Mouse (Mus musculus) cerebellum, postnatal 10 days (tissue): ENCODE measurements at regions not wholly inside any gene's neighbourhood (a gene's known extent, or its start where the extent isn't known, plus 50 kb on each side); places are given as distances from the start of the nearest gene placed in this dataset.
A peak's percentile ranks its signal among the peaks of the same experiment; 100 is the strongest.

Experiments
- DNase-seq, 2 experiments: peaks; one replicate each; pipeline ENCODE4 v3.0.0; 2021; ENCODE audit warnings: mixed read lengths in 2 of 2

DNA sequence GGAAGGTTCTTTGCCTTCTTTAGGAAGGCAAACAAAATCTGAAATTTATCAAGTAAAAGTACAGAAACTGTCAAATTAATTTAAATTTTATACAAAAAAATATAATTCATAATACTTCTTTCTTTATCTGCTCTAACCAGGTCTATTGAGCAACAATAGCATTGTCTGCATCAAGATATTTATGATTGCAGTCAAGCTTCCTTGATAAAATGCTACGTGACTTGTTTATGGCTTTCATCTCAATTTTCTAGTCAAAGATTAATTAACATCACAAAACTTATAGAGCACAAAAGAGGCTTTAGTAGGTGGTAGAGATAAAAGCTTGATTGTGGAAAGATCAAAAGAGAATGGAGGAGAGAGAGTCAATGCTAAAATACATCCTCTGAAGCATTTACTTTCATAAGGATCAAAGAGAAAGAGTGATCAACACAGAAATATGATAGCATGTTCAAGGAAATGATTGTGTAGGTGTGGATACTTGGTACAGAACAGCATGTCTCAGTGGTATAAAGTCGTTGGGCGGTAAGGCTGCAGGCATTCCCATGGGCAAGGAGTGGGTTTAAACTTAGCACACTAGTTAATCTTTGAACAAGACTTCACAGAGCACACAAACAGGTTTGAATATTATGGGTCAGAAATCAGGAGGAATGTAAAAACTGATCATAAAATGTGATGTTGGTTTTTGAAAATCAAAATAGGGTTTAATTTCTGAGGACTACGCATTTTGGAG is 164.3 kb upstream of the Speer4f2 start:
- DNase-seq: no peak

GRCm38 (mm10) chr5:17210723-17211245 is 162.2 kb upstream of the Speer4f2 start:
- peak; percentile 1 to 3 for DNase-seq

GRCm38 (mm10) chr5:17223542-17223941 is 149.4 kb upstream of the Speer4f2 start:
- peak in 1 of 2 experiments; percentile 2 for DNase-seq

DNA sequence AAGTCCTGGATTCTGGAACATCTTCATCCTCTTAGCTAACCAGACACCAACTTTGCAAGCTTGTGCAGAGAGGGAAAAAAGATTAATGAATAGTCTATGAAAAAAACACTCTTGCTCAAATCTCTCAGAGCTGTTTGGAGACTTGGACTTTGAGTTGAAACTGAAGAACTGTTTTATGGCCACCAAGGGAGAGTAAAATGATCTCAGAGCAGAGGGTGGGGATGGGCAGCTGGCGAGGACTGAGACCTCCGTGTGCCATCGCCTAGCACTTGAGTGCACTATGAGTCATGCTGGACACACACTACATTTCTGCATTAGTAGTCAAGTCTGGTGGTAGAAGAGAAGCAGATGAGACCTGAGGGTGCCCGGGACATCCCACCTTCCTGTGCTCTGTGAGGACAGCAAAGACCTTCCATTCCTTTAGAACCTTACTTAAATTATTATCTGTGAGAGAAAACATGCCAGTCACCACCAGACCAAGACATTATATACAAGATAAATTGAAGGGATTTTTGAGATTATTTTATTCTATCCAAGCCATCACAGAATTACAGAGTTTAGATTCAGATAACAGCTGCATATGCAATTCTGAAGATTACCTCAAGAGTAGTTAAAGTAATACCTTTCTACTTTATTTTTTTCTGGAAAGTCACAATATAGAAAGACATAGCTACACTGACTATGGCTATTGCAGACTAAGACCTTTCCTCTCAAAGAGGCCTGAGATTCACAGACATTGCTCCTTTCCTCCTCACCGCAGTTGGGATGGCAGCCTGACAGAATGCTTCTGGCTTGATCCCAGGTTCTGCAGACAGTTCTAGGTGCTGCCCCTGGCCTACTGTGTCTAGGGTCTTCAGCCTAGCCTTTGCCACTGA is 125.0 kb upstream of the Speer4f2 start:
- peak; percentile 17 to 39 for DNase-seq

DNA sequence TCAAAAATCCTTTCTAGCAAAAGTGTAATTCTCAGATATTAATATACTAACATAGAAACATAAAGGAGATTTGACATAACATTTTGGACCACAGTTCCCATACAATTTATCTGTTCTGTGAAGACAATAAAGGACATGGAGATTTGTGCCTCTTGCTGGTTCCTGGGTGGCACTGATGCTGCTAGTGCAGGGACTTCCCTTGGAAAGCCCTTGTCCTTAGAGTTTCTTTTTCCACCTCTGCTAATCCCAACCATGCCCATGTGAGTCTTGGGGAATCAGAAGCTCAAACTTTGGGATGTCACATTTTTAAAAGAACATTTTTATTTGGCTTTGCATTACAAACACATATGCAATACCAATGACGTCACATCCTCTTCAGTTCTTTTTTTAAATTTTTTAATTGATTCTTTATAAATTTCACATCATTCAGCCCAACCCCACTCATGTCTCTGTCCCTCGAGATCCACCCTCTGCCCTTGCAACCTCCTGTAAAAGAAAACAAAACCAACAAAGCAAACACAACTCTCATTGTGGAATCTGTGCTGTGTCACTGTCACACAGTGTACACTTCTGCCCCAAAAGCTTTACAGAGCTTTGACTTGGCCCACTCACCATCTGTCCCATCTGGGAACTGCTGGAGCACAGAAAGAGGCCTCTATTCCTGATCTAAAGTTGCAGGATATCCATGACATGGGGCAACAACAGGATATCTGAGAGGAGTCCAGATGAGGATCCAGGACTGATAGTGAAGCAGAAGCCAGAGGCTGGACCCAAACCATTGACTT is 112.2 kb upstream of the Speer4f2 start:
- DNase-seq: no peak

GRCm38 (mm10) chr5:17262126-17262525 is 110.9 kb upstream of the Speer4f2 start:
- DNase-seq: no peak

- DNase-seq: no peak
Measured at GRCm38 (mm10) chr5:17271153-17271552, 101.8 kb upstream of the Speer4f2 start.

GRCm38 (mm10) chr5:17271722-17272479 is 101.1 kb upstream of the Speer4f2 start:
- DNase-seq: no peak

DNA sequence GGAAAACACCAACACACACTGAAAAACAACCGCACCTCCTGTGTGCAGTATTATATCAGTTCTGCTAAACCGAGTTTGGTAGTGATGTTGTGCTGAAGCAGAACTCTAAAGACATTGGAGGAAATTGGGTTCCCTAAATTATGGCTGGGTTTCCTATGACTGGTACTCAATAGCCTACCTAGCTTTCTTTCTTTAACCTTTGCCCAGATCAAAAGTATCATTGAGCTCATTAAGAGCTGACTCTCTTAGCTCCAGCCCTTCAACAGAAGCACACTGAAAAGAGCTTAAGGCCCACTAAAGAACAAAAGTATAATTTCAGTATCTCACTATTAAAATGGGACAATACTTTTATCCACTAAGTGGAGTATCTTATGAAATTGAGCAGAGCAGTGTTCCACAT is 97.6 kb upstream of the Speer4f2 start:
- DNase-seq: no peak

DNA sequence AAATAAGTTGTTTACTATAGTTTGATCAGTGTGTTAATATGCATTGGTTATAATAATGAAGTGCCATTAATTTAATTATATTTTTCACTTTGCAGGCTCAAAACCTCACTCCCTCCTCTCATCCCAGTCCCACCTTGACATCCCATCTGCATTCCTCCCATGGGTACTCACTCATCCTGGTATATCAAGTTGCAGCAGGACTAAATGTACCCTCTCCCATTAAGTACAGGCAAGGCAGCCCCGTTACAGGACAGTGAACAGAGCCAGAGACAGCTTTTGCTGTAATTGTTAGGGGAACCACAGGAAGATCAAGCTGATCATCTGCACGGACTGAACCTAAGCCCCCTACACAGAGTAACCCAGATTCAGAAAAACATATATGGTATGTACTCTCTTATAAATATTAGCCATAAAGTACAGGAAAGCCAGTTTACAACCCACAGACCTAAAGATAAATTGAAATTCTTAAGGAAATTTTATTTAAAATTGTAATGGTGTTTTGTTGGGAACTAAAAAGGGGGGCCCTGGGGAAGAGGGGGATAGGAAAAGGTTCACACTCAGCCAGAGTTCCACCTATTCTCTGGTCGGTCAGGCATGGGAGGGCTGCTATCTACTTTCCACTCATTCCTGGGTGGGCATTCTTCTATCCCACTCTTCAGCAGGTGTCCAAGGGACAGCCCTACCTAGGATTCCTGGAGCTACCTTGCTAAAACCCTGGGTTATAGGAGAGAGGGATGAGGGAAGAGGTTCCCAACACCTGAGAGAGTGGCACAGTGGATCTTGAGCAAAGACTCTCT is 96.0 kb upstream of the Speer4f2 start:
- no peak for DNase-seq

- DNase-seq: no peak
Measured at GRCm38 (mm10) chr5:17280203-17280602, 92.8 kb upstream of the Speer4f2 start.

GRCm38 (mm10) chr5:17280951-17281350 is 92.0 kb upstream of the Speer4f2 start:
- DNase-seq: no peak

DNA sequence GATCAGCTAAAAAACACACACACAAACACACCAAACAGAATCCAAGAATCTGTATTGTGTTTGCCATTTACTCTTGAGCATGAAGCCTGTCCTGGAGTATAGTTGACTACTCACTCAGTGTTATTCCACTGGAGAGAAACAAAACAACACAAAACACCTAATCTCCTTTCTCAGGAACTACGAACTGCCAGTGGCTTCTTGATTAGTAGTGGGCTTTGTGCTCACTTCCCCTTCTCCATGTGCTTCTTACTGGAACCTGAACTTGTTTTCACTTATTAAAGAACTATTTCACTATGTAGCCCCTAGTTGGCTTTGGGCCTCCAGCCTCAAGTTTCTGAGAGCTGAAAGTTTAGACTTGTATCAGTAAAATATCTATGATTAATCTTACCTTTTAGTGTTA is 84.0 kb upstream of the Speer4f2 start:
- DNase-seq: no peak

- DNase-seq: no peak
Measured at GRCm38 (mm10) chr5:17292559-17292958, 80.4 kb upstream of the Speer4f2 start.

- no peak for DNase-seq
Measured at GRCm38 (mm10) chr5:17296571-17297035, 76.4 kb upstream of the Speer4f2 start.

GRCm38 (mm10) chr5:17299846-17300245 is 73.1 kb upstream of the Speer4f2 start:
- no peak for DNase-seq

GRCm38 (mm10) chr5:17321501-17321900 is 51.5 kb upstream of the Speer4f2 start:
- DNase-seq: no peak
